Mouse (Mus musculus): Measurements from ENCODE around the gene Cox6b1.

Gene Cox6b1

GRCm38 (mm10) chr7:30610043-30610442 is 15.9 kb downstream of the Cox6b1 start:
- no peak for DNase-seq (ENCODE audit: low spot score)

- no peak for DNase-seq (ENCODE audit: low spot score)
Observed at GRCm38 (mm10) chr7:30608476-30608875, 17.5 kb downstream of the Cox6b1 start.

- no peak for DNase-seq (ENCODE audit: low spot score)
Observed at GRCm38 (mm10) chr7:30607706-30608309, 18.1 kb downstream of the Cox6b1 start.

- DNase-seq (ENCODE audit: low spot score), result no peak
Observed at GRCm38 (mm10) chr7:30604944-30605343, 21.0 kb downstream of the Cox6b1 start.

- no peak for DNase-seq (ENCODE audit: low spot score)
Observed at GRCm38 (mm10) chr7:30604424-30604823, 21.5 kb downstream of the Cox6b1 start.

GRCm38 (mm10) chr7:30602583-30602982 is 23.4 kb downstream of the Cox6b1 start:
- DNase-seq (ENCODE audit: low spot score), result no peak

GRCm38 (mm10) chr7:30600651-30601050 is 25.3 kb downstream of the Cox6b1 start:
- DNase-seq (ENCODE audit: low spot score), result no peak

GRCm38 (mm10) chr7:30599933-30600353 is 26.0 kb downstream of the Cox6b1 start:
- DNase-seq (ENCODE audit: low spot score), result peak; percentile 93

- DNase-seq (ENCODE audit: low spot score), result no peak
Observed at GRCm38 (mm10) chr7:30598786-30599185, 27.2 kb downstream of the Cox6b1 start, which contains the start of gene Zbtb32. TSS of gene Zbtb32 (minus strand) at chr7:30598909.

GRCm38 (mm10) chr7:30596811-30597210 is 29.1 kb downstream of the Cox6b1 start:
- no peak for DNase-seq (ENCODE audit: low spot score)

- no peak for DNase-seq (ENCODE audit: low spot score)
Observed at GRCm38 (mm10) chr7:30596093-30596492, 29.9 kb downstream of the Cox6b1 start.

GRCm38 (mm10) chr7:30594510-30595024 is 31.4 kb downstream of the Cox6b1 start:
- DNase-seq (ENCODE audit: low spot score), result no peak

- no peak for DNase-seq (ENCODE audit: low spot score)
Observed at GRCm38 (mm10) chr7:30593579-30594509, 32.1 kb downstream of the Cox6b1 start.

GRCm38 (mm10) chr7:30592772-30593423 is 33.1 kb downstream of the Cox6b1 start:
- DNase-seq (ENCODE audit: low spot score), result no peak

GRCm38 (mm10) chr7:30591605-30591951 is 34.4 kb downstream of the Cox6b1 start:
- DNase-seq (ENCODE audit: low spot score), result no peak

GRCm38 (mm10) chr7:30590927-30591604 is 34.9 kb downstream of the Cox6b1 start:
- no peak for DNase-seq (ENCODE audit: low spot score)

- DNase-seq (ENCODE audit: low spot score), result peak; percentile 83
Observed at GRCm38 (mm10) chr7:30589435-30590301, 36.3 kb downstream of the Cox6b1 start.

GRCm38 (mm10) chr7:30588676-30589434 is 37.1 kb downstream of the Cox6b1 start, which contains the start of gene Kmt2b:
TSS of gene Kmt2b (minus strand) at chr7:30588726.
- peak; percentile 97 for DNase-seq (ENCODE audit: low spot score)

- peak; percentile 47 for DNase-seq (ENCODE audit: low spot score)
Observed at GRCm38 (mm10) chr7:30587842-30588667, 37.9 kb downstream of the Cox6b1 start.

Measured in layer of hippocampus, adult 11-12 months (tissue).